Mouse (Mus musculus) NIH3T3 (cell line): ENCODE measurements around the gene Wasf2.

Experiments used
- DNase-seq: peaks from one replicate; pipeline ENCODE4 v3.0.0-alpha.2; 2012; ENCODE audit warnings: low read depth

The Wasf2 gene

GRCm38 (mm10) chr4:133237911-133238310 is 107.6 kb downstream of the Wasf2 start:
- DNase-seq = no peak

DNA sequence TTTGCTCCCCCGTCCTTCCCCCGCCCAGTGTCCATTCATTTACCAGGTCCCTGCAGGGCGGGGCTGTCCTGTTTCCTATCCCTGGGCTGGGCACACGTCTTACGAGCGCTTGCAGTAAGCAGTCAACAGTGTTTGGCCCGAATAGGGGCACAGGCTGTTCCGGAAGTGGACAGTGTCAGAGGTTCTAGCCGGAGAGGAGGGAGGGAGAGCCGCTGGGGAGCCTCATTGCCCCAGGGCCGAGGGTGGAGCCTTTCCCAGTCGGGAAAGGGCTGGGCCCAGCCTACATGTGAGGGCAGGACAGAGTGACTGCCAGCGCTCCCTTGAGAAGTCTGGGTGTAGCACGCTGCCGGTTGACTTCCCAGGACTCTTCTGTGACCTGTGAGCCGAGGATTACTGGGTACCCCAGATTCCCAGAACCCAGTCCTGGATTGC is 110.2 kb downstream of the Wasf2 start, which contains the start of gene Map3k6:
Map3k6 (plus strand) TSS at position 329 of the 432 bp plus-strand sequence.
- DNase-seq = peak; percentile 67

DNA sequence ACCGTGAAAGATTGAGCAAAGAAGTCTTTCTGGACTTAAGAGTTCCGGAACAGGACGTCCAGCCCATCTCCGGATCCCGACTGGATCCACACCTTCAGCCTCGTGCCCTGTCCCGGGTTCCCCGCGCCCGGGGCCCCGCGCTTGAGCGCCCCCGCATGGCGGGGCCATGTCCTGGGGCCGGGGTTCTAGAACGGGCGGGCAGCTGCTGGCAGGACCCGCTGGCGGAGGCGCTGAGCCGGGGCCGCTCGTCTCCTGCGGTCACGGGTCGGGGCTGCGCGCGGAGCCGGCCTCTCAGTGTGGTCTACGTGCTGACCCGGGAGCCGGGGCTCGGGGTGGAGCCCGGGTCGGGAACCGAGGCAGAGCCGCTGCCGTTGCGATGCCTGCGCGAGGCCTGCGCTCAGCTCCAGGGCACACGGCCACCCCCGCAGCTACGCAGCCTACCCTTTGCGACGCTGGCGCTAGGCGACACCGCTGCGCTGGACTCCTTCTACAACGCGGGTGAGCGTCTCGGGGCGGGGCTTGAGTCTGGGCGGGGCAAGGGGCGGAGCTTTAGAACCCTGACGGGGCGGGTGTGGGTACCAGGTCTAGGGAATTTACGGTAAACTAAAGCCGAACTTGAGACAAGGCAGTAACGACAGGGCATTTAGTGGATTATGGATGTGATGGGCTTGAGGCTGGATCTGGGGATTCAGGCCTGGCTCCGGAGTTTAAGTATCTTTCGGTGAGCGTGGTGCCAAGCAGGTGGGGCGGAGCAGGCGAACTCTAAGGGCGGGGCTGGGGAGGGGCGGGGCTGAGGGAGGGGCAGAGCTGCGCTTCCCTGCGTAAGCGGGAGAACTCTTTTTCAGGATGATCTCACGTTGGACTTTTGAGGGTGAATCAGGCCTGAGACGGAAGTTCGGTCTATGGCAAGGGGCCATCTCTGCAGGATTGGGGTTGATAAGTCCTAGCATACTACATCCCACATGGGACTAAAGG is 110.9 kb downstream of the Wasf2 start:
- DNase-seq = peak; percentile 90

- DNase-seq = no peak
Observed at GRCm38 (mm10) chr4:133241910-133242309, 111.6 kb downstream of the Wasf2 start.

DNA sequence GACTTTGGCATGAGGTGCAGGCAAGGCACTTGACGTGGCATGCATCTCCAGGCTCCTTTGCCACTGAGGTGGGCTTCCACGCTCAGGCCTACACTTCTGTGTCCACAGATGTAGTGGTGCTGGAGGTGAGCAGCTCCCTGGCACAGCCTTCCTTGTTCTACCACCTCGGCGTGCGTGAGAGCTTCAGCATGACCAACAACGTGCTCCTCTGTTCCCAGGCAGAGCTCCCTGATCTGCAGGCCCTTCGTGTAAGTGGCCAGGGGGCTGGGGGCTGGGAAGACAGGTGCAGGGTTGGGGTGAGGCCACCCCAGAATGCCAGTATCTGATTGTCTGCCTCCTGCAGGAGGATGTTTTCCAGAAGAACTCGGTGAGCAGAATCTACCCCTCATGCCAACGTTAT is 112.4 kb downstream of the Wasf2 start:
- no peak for DNase-seq

DNA sequence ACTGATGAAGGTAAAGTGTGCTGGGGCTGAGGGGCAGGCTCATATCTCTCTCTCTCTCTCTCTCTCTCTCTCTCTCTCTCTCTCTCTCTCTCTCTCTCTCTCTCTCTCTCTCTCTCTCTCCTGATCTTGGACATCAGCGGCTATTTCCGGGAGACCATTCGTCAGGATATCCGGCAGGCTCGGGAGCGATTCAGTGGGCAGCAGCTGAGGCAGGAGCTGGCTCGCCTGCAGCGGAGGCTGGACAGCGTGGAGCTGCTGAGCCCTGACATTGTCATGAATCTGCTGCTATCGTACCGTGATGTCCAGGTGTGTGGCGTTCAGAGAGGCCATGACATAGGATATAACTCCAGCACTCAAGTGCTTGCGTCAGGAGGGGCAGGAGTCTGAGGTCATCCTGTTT is 113.2 kb downstream of the Wasf2 start:
- no peak for DNase-seq

DNA sequence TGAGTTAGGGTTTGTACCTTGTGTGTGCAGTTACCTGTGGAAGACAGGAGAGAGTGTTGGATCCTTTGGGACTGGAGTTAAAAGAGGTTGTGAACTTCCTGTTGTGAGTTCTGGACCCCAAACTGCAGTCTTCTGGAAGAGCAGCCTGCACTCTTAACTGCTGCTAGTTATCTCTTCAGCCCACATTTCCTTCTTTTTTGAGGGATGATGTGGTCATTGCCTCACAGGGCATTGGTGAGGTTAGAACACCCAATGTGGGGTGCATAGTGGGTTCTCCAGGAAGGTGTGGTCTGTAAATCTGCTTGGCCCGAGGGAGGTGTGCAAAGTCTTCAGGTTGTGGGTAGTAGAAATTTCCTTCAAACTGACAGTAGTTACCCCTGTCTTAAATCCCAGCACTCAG is 114.0 kb downstream of the Wasf2 start:
- DNase-seq = no peak

GRCm38 (mm10) chr4:133247072-133247471 is 116.8 kb downstream of the Wasf2 start:
- DNase-seq = no peak

DNA sequence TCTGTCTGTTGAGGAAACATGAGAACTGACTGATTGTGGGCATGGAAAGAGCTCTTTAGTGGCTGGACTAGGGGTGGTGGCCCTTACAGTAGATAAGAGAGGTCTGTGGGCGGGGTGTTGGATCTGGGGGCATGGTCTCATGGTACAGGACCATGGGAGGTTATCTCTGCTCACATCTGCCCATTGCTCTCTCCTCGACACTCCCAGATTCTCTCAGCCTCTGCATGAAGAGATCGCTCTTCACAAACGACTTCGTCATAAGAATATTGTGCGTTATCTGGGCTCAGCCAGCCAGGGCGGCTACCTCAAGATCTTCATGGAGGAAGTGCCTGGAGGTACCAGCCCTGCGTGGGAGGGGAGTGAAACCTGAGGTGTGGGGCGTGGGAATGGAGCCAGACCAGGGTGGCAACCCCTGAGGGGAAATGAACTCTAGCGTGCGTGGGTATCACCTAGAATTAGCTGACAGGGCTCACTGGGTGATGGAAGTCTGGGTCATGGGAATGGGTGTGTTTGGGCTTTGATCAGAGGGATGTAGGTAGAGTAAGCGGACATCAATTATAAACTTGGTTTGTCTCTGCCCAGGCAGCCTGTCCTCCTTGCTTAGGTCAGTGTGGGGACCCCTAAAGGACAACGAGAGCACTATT is 117.6 kb downstream of the Wasf2 start:
- no peak for DNase-seq
